Mouse (Mus musculus) forebrain, embryonic 13.5 days (tissue): ENCODE data around the gene Hist1h2bm. TPM values are rescaled to one million over a fixed set of nuclear protein-coding genes. Genes with fewer than 3 reads are reported as not detected.
"Not testable (repeated sequence)": the region's sequence is repeated elsewhere in the genome, so short reads cannot be mapped to it uniquely, and the experiment has no call there.

Experiments
- ATAC-seq: fragments of 200-750 bp; cut with Nextera tagmentation; 2 replicates; pipeline ENCODE4 v1.8.0; 2017
- H3K27ac ChIP-seq: fragments of 300-500 bp; sonication (generic); 2 replicates; pipeline ENCODE4 v1.5.1; 2015; ENCODE audit warnings: inconsistent platforms, mild to moderate bottlenecking, moderate library complexity
- H3K27me3 ChIP-seq: fragments of 300-500 bp; sonication (generic); 2 replicates; pipeline ENCODE4 v1.6.1; 2015; ENCODE audit warnings: mild to moderate bottlenecking, inconsistent platforms
- H3K36me3 ChIP-seq: fragments of 300-500 bp; sonication (generic); 2 replicates; pipeline ENCODE4 v1.6.1; 2015; ENCODE audit warnings: mild to moderate bottlenecking, inconsistent platforms; ENCODE audit not compliant: poor library complexity, severe bottlenecking
- H3K4me1 ChIP-seq: fragments of 300-500 bp; sonication (generic); 2 replicates; pipeline ENCODE4 v1.6.1; 2015; ENCODE audit warnings: inconsistent platforms
- H3K4me2 ChIP-seq: fragments of 300-500 bp; sonication (generic); 2 replicates; pipeline ENCODE4 v1.6.1; 2015; ENCODE audit warnings: inconsistent platforms, mild to moderate bottlenecking, moderate library complexity
- H3K4me3 ChIP-seq: fragments of 300-500 bp; sonication (generic); 2 replicates; pipeline ENCODE4 v1.5.1; 2015; ENCODE audit warnings: mild to moderate bottlenecking, inconsistent platforms
- H3K9ac ChIP-seq: fragments of 300-500 bp; sonication (generic); 2 replicates; pipeline ENCODE4 v1.6.1; 2015; ENCODE audit warnings: mild to moderate bottlenecking, inconsistent platforms
- H3K9me3 ChIP-seq: fragments of 300-500 bp; sonication (generic); replicated peaks from 2 replicates; pipeline ENCODE4 v1.6.1; 2016; ENCODE audit warnings: inconsistent platforms
- WGBS: fragments of 180-500 bp; shearing (Covaris S2); methylation state at CpG from one replicate; pipeline ENCODE4 v1.1.7; 2015; 5-methylcytosine and 5-hydroxymethylcytosine counted together
- microRNA-seq: library from miRNA; unstranded; fragments of <30 nt; microRNA quantifications from one replicate; pipeline ENCODE4, GENCODE M21; 2016
- polyA plus RNA-seq: library from polyadenylated mRNA; unstranded; fragments of >200 nt; fragmentation: Nextera tagmentation; extraction: Ambion mirVana; gene quantifications from 2 replicates; pipeline ENCODE4 v1.2.1, GENCODE M21; 2015

The Hist1h2bm gene
- polyA plus RNA-seq, 1 experiment from 2014 or later, result 6.9 TPM

- under 1% methylated on average over 25 of the region's 26 CpGs for WGBS
- H3K36me3 ChIP-seq, H3K9me3 ChIP-seq, H3K27me3 ChIP-seq: not testable (repeated sequence)
- ATAC-seq, result peak; percentile 1; the same call in 1 of the 2 replicates
- Histone ChIP-seq H3K4me2 (peak overlapping the region; percentile 74), H3K4me3 (peak overlapping the region; percentile 47), H3K4me1 (peaks cover 25% of the 10 kb centered on the region), H3K27ac (peak overlapping the region; percentile 96), H3K9ac (peak overlapping the region; percentile 66)
Measured at GRCm38 (mm10) chr13:21754294-21755001, 32.6 kb downstream of the Hist1h2bm start.

DNA sequence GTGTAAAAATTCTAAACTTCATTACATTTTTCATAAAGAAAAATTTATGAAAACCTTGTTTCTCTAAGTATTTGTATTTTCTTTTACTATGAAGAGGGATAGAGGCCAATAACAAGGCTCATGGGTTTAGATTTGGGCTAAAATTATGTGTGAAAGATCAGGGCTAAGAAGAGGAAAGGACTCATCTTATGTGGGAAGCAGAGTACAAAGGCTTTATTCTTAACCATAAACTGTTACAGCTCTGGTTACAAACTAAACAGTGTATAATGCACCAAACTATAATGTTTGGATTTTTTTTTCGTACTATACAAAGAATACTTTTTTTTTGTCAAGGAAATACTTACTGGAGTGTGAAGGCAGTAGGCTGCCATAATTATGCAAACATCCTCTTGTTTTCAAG lies 33.9 kb downstream of the Hist1h2bm start:
- ATAC-seq, result no peak
- H3K4me2 ChIP-seq, result peak overlapping the region; percentile 45
- H3K27ac ChIP-seq, result no peak overlapping the region
- H3K36me3 ChIP-seq, result no peaks in the 10 kb centered on the region
- no peaks in the 10 kb centered on the region for H3K27me3 ChIP-seq
- no peaks in the 10 kb centered on the region for H3K9me3 ChIP-seq
- no peak overlapping the region for H3K4me3 ChIP-seq
- H3K4me1 ChIP-seq, result peaks cover 22% of the 10 kb centered on the region
- no peak overlapping the region for H3K9ac ChIP-seq
- 60% methylated on average over 1 of the region's 1 CpGs for WGBS

Small RNA genes within 50 kb of the gene (microRNA-seq; reads per million reads assigned to microRNA genes)
- gene Gm44357, result not detected
- gene Gm44367, result not detected
- gene Gm44454, result not detected

Other genes with a start within 250 kb of the Hist1h2bm start
- gene Zkscan4, start 243.1 kb upstream of the Hist1h2bm start, polyA plus RNA-seq, result 7.3 and 7.7 TPM in 2 replicates
- gene Gm10065, start 242.6 kb upstream of the Hist1h2bm start, polyA plus RNA-seq, result not detected in 2 replicates
- 0.21 and 0.54 TPM in 2 replicates for gene AK157302, start 226.8 kb upstream of the Hist1h2bm start, polyA plus RNA-seq
- 7.5 TPM in 2 replicates for gene Gm11273, start 220.6 kb upstream of the Hist1h2bm start, polyA plus RNA-seq
- gene Zkscan8, start 190.9 kb upstream of the Hist1h2bm start, polyA plus RNA-seq, result 6.1 and 7.4 TPM in 2 replicates
- 0.17 and 0.33 TPM in 2 replicates for gene Olfr1366, start 179.2 kb upstream of the Hist1h2bm start, polyA plus RNA-seq
- gene Olfr1535, start 162.2 kb upstream of the Hist1h2bm start, polyA plus RNA-seq, result not detected in 2 replicates
- gene Olfr1364, start 140.3 kb upstream of the Hist1h2bm start, polyA plus RNA-seq, result not detected in 2 replicates
- not detected in 2 replicates for gene Olfr1362, start 108.0 kb upstream of the Hist1h2bm start, polyA plus RNA-seq
- not detected in 2 replicates for gene Olfr11, start 79.5 kb upstream of the Hist1h2bm start, polyA plus RNA-seq
- gene Olfr1361, start 58.7 kb upstream of the Hist1h2bm start, polyA plus RNA-seq, result not detected in 2 replicates
- gene Olfr1360, start 44.6 kb upstream of the Hist1h2bm start, polyA plus RNA-seq, result not detected in 2 replicates
- not detected in 2 replicates for gene Olfr1359, start 23.9 kb upstream of the Hist1h2bm start, polyA plus RNA-seq
- 1.7 and 4.8 TPM in 2 replicates for gene Hist1h2bl, start 5.9 kb upstream of the Hist1h2bm start, polyA plus RNA-seq
- gene Hist1h2ai, start 5.6 kb upstream of the Hist1h2bm start, polyA plus RNA-seq, result 23.7 and 32.4 TPM in 2 replicates
- gene Hist1h3h, start 4.4 kb upstream of the Hist1h2bm start, polyA plus RNA-seq, result 23.7 and 35.3 TPM in 2 replicates
- 1.3 and 1.9 TPM in 2 replicates for gene Hist1h4j, start 13.0 kb downstream of the Hist1h2bm start, polyA plus RNA-seq
- gene Hist1h4k, start 28.5 kb downstream of the Hist1h2bm start, polyA plus RNA-seq, result 6.9 and 11.1 TPM in 2 replicates
- 49.6 and 61.0 TPM in 2 replicates for gene Hist1h2ak, start 31.8 kb downstream of the Hist1h2bm start, polyA plus RNA-seq
- 4.0 and 8.4 TPM in 2 replicates for gene Hist1h2bn, start 32.1 kb downstream of the Hist1h2bm start, polyA plus RNA-seq
- gene Hist1h1b, start 58.6 kb downstream of the Hist1h2bm start, polyA plus RNA-seq, result 37.1 and 38.4 TPM in 2 replicates
- 166 and 192 TPM in 2 replicates for gene Hist1h3i, start 61.3 kb downstream of the Hist1h2bm start, polyA plus RNA-seq
- 12.8 and 16.1 TPM in 2 replicates for gene Hist1h2an, start 65.2 kb downstream of the Hist1h2bm start, polyA plus RNA-seq
- gene Hist1h2bp, start 65.4 kb downstream of the Hist1h2bm start, polyA plus RNA-seq, result 2.1 and 2.3 TPM in 2 replicates
- gene Hist1h2bq, start 88.2 kb downstream of the Hist1h2bm start, polyA plus RNA-seq, result 24.9 and 25.3 TPM in 2 replicates
- 1.9 TPM in 1 of 2 replicates, not detected in the other for gene Hist1h2ao, start 88.4 kb downstream of the Hist1h2bm start, polyA plus RNA-seq
- gene Hist1h4m, start 89.7 kb downstream of the Hist1h2bm start, polyA plus RNA-seq, result not detected in 2 replicates
- 12.8 and 20.2 TPM in 2 replicates for gene Hist1h4n, start 110.2 kb downstream of the Hist1h2bm start, polyA plus RNA-seq
- 4,205 and 5,125 TPM in 2 replicates for gene Hist1h2ap, start 111.5 kb downstream of the Hist1h2bm start, polyA plus RNA-seq
- gene Hist1h2br, start 111.7 kb downstream of the Hist1h2bm start, polyA plus RNA-seq, result 24.7 and 27.2 TPM in 2 replicates
- gene Zfp184, start 223.1 kb downstream of the Hist1h2bm start, polyA plus RNA-seq, result 25.4 and 29.2 TPM in 2 replicates